25 mouse cellular contexts compared by ENCODE assay signal in genomic region chr13:64568876-64569275, GRCm38 (mm10).
"Had no signal": no experiment of that assay in that cellular context is flagged by ENCODE, and none has a peak within 500 bp of the region (broad histone marks: within the 10 kb centered on the region; RNA-seq: fewer than 3 reads in every experiment).

No protein-coding gene starts in this region.

- H3K4me1 ChIP-seq: liver, embryonic 12.5 days; liver, embryonic 15.5 days; lung, embryonic 15.5 days; megakaryocyte, embryonic 14.5 days; midbrain, embryonic 10.5 days; midbrain, embryonic 13.5 days; neural tube, embryonic 12.5 days; neural tube, embryonic 15.5 days; stomach, embryonic 15.5 days had no signal

- H3K4me2 ChIP-seq: limb, embryonic 13.5 days; liver, embryonic 12.5 days; liver, embryonic 15.5 days; lung, embryonic 15.5 days; midbrain, embryonic 13.5 days; neural tube, embryonic 12.5 days; neural tube, embryonic 15.5 days; stomach, embryonic 15.5 days had no signal

- H3K9me3 ChIP-seq: liver, embryonic 15.5 days; lung, embryonic 15.5 days; midbrain, embryonic 13.5 days; neural tube, embryonic 12.5 days; neural tube, embryonic 15.5 days; stomach, embryonic 15.5 days had no signal

- ATAC-seq: liver, embryonic 12.5 days; midbrain, embryonic 13.5 days had no signal

- DNase-seq: kidney, adult 11 months; kidney, adult 8-10 months; kidney, postnatal 25 days; layer of hippocampus, adult 9-11 months; liver; lung, adult 18-20 months; lung, postnatal 10 days; lung, postnatal 36 days; right cerebral cortex, adult 18-20 months; right cerebral cortex, postnatal 14 days; right cerebral cortex, postnatal 4 days; thymus, adult 2 months; thymus, postnatal 14 days; thymus, postnatal 4 days had no signal

- H3K4me3 ChIP-seq: layer of hippocampus, adult 2 months; limb, embryonic 13.5 days; liver, embryonic 12.5 days; liver, embryonic 15.5 days; lung, embryonic 15.5 days; megakaryocyte, embryonic 14.5 days; midbrain, embryonic 10.5 days; midbrain, embryonic 13.5 days; neural tube, embryonic 12.5 days; neural tube, embryonic 15.5 days; stomach, embryonic 15.5 days had no signal

- H3K27ac ChIP-seq: layer of hippocampus, adult 2 months; limb, embryonic 13.5 days; liver, embryonic 12.5 days; liver, embryonic 15.5 days; lung, embryonic 15.5 days; midbrain, embryonic 10.5 days; midbrain, embryonic 13.5 days; neural tube, embryonic 12.5 days; neural tube, embryonic 15.5 days; stomach, embryonic 15.5 days had no signal

- H3K36me3 ChIP-seq: limb, embryonic 13.5 days; liver, embryonic 12.5 days; liver, embryonic 15.5 days; lung, embryonic 15.5 days; midbrain, embryonic 10.5 days; midbrain, embryonic 13.5 days; neural tube, embryonic 12.5 days; neural tube, embryonic 15.5 days; stomach, embryonic 15.5 days had no signal

- H3K27me3 ChIP-seq: limb, embryonic 13.5 days; liver, embryonic 12.5 days; liver, embryonic 15.5 days; lung, embryonic 15.5 days; megakaryocyte, embryonic 14.5 days; midbrain, embryonic 13.5 days; neural tube, embryonic 12.5 days; neural tube, embryonic 15.5 days; stomach, embryonic 15.5 days had no signal

- H3K9ac ChIP-seq: limb, embryonic 13.5 days; liver, embryonic 12.5 days; liver, embryonic 15.5 days; lung, embryonic 15.5 days; midbrain, embryonic 13.5 days; neural tube, embryonic 12.5 days; neural tube, embryonic 15.5 days; stomach, embryonic 15.5 days had no signal
